17 mouse cellular contexts compared by ENCODE assay signal in the genomic region with DNA sequence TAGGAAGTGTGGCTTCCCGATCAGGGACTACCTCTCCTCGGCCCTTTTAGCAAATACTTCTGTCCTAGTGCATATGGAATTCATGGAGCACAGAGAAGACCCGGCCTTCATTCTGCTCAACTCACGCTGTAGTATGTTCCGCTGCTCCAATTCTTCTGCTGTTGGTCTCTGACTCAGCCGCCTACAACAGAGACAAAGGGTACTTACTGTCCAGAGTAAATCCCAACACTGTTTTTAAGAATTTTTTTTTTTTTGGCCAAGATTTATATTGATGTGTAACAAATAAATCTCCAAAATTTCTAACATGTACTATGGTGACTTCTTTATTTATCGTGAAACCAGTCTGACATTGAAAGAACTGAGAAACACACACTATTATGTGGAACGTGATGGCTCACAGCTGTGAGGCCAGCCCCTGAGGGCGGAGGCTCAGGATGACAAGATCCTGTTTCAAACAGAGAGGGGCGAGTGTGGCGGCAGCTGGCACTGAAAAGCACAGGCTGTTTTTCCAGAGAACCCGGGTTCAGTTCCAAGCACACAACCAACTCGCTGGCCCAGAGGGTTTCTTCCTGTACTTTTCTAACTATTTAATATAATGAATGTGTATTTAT. TPM values are rescaled to one million over a fixed set of nuclear protein-coding genes. Genes with fewer than 3 reads are reported as not detected.
DNase-seq lines count a peak whose midpoint lies in the region; ATAC-seq lines count a peak whose summit lies in the region.
"Had no signal": no experiment of that assay in that cellular context is flagged by ENCODE, and none has a peak within 500 bp of the region (broad histone marks: within the 10 kb centered on the region; RNA-seq: fewer than 3 reads in every experiment).

No protein-coding gene starts in this region.

- no peak overlapping the region for H3K27ac ChIP-seq in embryonic facial prominence, embryonic 10.5 days (replicated peaks)
- no peak overlapping the region for H3K27ac ChIP-seq in embryonic facial prominence, embryonic 14.5 days (replicated peaks; ENCODE audit: low read depth, low read length)
- H3K27ac ChIP-seq: hindbrain, embryonic 12.5 days; limb, embryonic 10.5 days; stomach, postnatal 0 days had no signal

- H3K4me1 ChIP-seq in embryonic facial prominence, embryonic 10.5 days: no peaks in the 10 kb centered on the region
- no peaks in the 10 kb centered on the region for H3K4me1 ChIP-seq in embryonic facial prominence, embryonic 14.5 days (ENCODE audit: control insufficient read depth, insufficient read depth, low read length)
- H3K4me1 ChIP-seq: hindbrain, embryonic 12.5 days; limb, embryonic 10.5 days had no signal

- H3K9ac ChIP-seq in embryonic facial prominence, embryonic 14.5 days (ENCODE audit: low read depth, low read length): no peak overlapping the region
- H3K9ac ChIP-seq: hindbrain, embryonic 12.5 days had no signal

- H3K27me3 ChIP-seq in embryonic facial prominence, embryonic 10.5 days (replicated peaks; ENCODE audit: low read depth, poor library complexity, severe bottlenecking): no peaks in the 10 kb centered on the region
- no peaks in the 10 kb centered on the region for H3K27me3 ChIP-seq in embryonic facial prominence, embryonic 14.5 days (replicated peaks; ENCODE audit: control insufficient read depth, insufficient read depth, low read length)
- H3K27me3 ChIP-seq: hindbrain, embryonic 12.5 days had no signal

- no peak overlapping the region for H3K4me3 ChIP-seq in embryonic facial prominence, embryonic 10.5 days
- H3K4me3 ChIP-seq in embryonic facial prominence, embryonic 14.5 days (ENCODE audit: low read depth, low read length): no peak overlapping the region
- H3K4me3 ChIP-seq: hindbrain, embryonic 12.5 days; limb, embryonic 10.5 days had no signal

- no peak for ATAC-seq in embryonic facial prominence, embryonic 14.5 days (ENCODE audit: low read depth)
- ATAC-seq: forebrain, embryonic 16.5 days; inflammation-experienced regulatory T-cells, adult 6 months had no signal

- 67% methylated on average over 13 of the region's 13 CpGs for WGBS in embryonic facial prominence, embryonic 10.5 days
- WGBS in embryonic facial prominence, embryonic 14.5 days: 56% methylated on average over 13 of the region's 13 CpGs

- DNase-seq in kidney, postnatal 10 days: peak; percentile 39
- no peak for DNase-seq in kidney, postnatal 14 days
- peak; percentile 43 for DNase-seq in embryonic facial prominence, embryonic 10.5 days (ENCODE audit: low spot score)
- DNase-seq in embryonic facial prominence, embryonic 14.5 days (ENCODE audit: low spot score): peak; percentile 56
- DNase-seq in lung, postnatal 36 days: peak; percentile 80
- no peak for DNase-seq in cerebellum, adult 11 months
- no peak for DNase-seq in spleen, adult 12 weeks (ENCODE audit: low spot score)
- DNase-seq: cerebellum, adult 9-11 months; kidney, postnatal 36 days; midbrain, embryonic 14.5 days had no signal

- no peak overlapping the region for H3K4me2 ChIP-seq in embryonic facial prominence, embryonic 14.5 days (ENCODE audit: low read depth, low read length)
- H3K4me2 ChIP-seq: hindbrain, embryonic 12.5 days; liver, embryonic 11.5 days had no signal

- peaks cover 96% of the 10 kb centered on the region for H3K36me3 ChIP-seq in embryonic facial prominence, embryonic 10.5 days (replicated peaks)
- peaks cover 87% of the 10 kb centered on the region for H3K36me3 ChIP-seq in embryonic facial prominence, embryonic 14.5 days (ENCODE audit: control insufficient read depth, insufficient read depth, low read length)

- H3K9me3 ChIP-seq in embryonic facial prominence, embryonic 10.5 days: no peaks in the 10 kb centered on the region
- H3K9me3 ChIP-seq in embryonic facial prominence, embryonic 14.5 days (ENCODE audit: control insufficient read depth, low read length): no peaks in the 10 kb centered on the region
- H3K9me3 ChIP-seq: G1E; hindbrain, embryonic 12.5 days; limb, embryonic 10.5 days had no signal

RNA-seq across cellular contexts. Expression of gene Rcc1, which starts 12.2 kb away (rescaled TPM):
- polyA plus RNA-seq in embryonic facial prominence, embryonic 10.5 days (2016; fragmentation: Nextera tagmentation; extraction: Ambion mirVana): 160 and 172 TPM in 2 replicates
- 40.4 and 46.6 TPM in 2 replicates for polyA plus RNA-seq in embryonic facial prominence, embryonic 14.5 days (2014; fragmentation: Nextera tagmentation; extraction: Ambion mirVana)

RNA-seq across cellular contexts. Expression of gene Trnau1ap, which starts 36.2 kb away (rescaled TPM):
- polyA plus RNA-seq in embryonic facial prominence, embryonic 10.5 days (2016; fragmentation: Nextera tagmentation; extraction: Ambion mirVana): 83.5 and 83.8 TPM in 2 replicates
- 62.3 and 69.9 TPM in 2 replicates for polyA plus RNA-seq in embryonic facial prominence, embryonic 14.5 days (2014; fragmentation: Nextera tagmentation; extraction: Ambion mirVana)

RNA-seq across cellular contexts. Expression of gene Phactr4, which starts 56.7 kb away (rescaled TPM):
- polyA plus RNA-seq in embryonic facial prominence, embryonic 10.5 days (2016; fragmentation: Nextera tagmentation; extraction: Ambion mirVana): 25.9 and 27.4 TPM in 2 replicates
- polyA plus RNA-seq in embryonic facial prominence, embryonic 14.5 days (2014; fragmentation: Nextera tagmentation; extraction: Ambion mirVana): 18.2 and 18.6 TPM in 2 replicates

Comparison
In these comparisons a context has a peak if more than half of its experiments do, and no peak if none do; other contexts are left out.
1. DNase-seq: peak in kidney, postnatal 10 days (single experiment), embryonic facial prominence, embryonic 10.5 days (single experiment), embryonic facial prominence, embryonic 14.5 days (single experiment) and lung, postnatal 36 days (single experiment); none in kidney, postnatal 14 days (single experiment), cerebellum, adult 11 months (single experiment) and spleen, adult 12 weeks (single experiment).